Mouse (Mus musculus): ENCODE results near the gene BC035044.
A peak's percentile ranks its signal among the peaks of the same experiment; 100 is the strongest.

DNA sequence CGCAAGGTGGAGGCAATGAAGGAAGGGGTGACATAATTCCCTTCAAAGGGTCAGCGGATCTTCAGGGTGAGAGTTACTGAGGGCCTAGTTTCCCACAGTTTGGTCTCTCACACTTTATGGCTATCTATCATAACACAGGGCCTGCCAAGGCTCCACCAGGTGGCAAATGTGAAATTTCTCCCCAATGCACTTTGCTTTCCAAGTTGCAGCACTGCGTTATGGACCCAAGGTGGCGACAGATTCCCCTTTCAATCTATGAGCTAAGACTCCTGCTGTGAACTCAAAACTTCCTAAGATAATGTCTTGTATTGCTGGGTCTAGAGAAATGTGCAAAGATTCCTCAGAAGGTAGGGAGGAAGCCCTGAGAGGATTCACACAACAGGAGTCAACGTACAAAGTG, 82.4 kb downstream of the BC035044 start:
- peak; percentile 63 for TF ChIP-seq CTCF (IDR thresholded peaks at IDR 0.05; ENCODE audit: low read depth)
- no peak for TF ChIP-seq EP300 (IDR thresholded peaks at IDR 0.05; ENCODE audit: low read depth)

Data from liver, postnatal 0 days (tissue).